Mouse (Mus musculus): ENCODE measurements around the gene Gm10142. TPM values are rescaled to one million over a fixed set of nuclear protein-coding genes. Genes with fewer than 3 reads are reported as not detected.
"Not testable (repeated sequence)": the region's sequence is repeated elsewhere in the genome, so short reads cannot be mapped to it uniquely, and the experiment has no call there.

The Gm10142 gene
- polyA plus RNA-seq, 1 experiment from 2014 or later = not detected

DNA sequence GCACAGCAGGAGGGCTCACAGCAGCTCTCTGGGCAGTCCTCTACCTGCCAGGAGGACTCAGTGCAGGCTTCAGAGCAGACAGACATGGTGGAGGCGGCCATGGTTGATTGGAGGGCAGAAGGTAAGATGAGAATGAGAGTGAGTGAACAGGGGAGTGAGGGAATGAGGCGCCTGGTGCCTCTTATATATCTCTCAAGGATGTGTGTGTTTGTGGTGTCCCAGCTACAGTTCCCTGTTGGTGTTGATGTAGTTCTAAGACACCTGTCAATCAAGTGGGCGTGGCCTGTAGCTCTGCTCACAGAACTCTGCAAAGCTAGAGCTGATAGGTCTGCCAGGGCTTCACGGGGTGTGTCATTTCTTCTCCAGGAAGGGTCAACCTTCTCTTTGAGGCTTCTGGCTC, 18.5 kb upstream of the Gm10142 start, which contains the start of gene Gm9508:
Gene Gm9508, minus strand, starts transcription at position 101 of the 400 bp plus-strand sequence.
- WGBS = 27% methylated on average over 4 of the region's 4 CpGs
- no peak within 1 kb of the TSS for H3K4me2 ChIP-seq
- ATAC-seq (ENCODE audit: borderline replicate concordance, extremely low read depth, low FRiP score, low TSS enrichment) = no peak
- no peaks in the 10 kb centered on the region for H3K27me3 ChIP-seq
- no peaks in the 10 kb centered on the region for H3K36me3 ChIP-seq
- H3K4me3 ChIP-seq = no peak within 1 kb of the TSS
- H3K9ac ChIP-seq = no peak within 1 kb of the TSS
- no peak within 1 kb of the TSS for H3K27ac ChIP-seq
- H3K4me1 ChIP-seq = no peaks in the 10 kb centered on the region
- no peaks in the 10 kb centered on the region for H3K9me3 ChIP-seq

DNA sequence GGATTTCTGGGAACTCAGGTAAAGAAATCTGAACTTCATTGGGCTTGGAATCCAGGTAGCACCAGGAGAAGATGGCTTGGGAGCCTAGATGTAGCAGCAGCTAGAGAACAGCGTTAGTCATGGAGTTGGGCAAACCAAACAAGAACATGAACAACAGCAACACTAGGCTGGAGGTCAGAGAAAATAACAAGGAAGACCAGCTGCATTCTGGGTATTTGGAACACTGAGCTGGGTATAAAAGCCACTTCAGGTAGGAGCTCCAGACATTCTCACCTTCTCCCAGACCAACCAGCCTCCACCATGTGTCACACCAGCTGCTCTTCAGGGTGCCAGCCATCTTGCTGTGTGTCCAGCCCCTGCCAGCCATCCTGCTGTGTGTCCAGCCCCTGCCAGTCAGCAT, 9.3 kb upstream of the Gm10142 start, which contains the start of gene Gm10272:
Gene Gm10272, plus strand, starts transcription at position 301 of the 400 bp plus-strand sequence.
- Histone ChIP-seq H3K36me3 (no peaks in the 10 kb centered on the region), H3K4me3 (no peak within 1 kb of the TSS), H3K9ac (no peak within 1 kb of the TSS), H3K27me3 (no peaks in the 10 kb centered on the region), H3K4me2 (no peak within 1 kb of the TSS), H3K27ac (no peak within 1 kb of the TSS), H3K4me1 (no peaks in the 10 kb centered on the region), H3K9me3 (no peaks in the 10 kb centered on the region)
- 96% methylated on average over 1 of the region's 1 CpGs for WGBS
- no peak for ATAC-seq (ENCODE audit: borderline replicate concordance, extremely low read depth, low FRiP score, low TSS enrichment)

DNA sequence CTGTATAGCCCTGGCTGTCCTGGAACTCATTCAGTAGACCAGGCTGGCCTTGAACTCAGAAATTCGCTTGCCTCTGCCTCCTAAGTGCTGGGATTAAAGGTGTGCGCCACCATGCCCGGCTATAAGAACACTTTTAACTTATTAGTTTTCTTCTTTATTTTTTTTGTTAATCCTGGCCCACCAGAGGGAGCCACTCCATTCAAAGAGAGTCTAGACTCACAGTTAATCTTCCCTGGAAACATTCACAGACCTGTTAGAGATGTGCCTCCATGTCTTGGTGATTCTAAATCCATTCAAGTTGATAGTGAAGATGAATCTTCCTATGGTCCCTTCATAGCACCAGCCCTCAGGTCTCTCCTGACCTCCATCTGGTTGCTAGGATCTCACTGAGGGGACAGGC, 5.8 kb upstream of the Gm10142 start:
- H3K4me1 ChIP-seq = no peaks in the 10 kb centered on the region
- no peaks in the 10 kb centered on the region for H3K36me3 ChIP-seq
- ATAC-seq (ENCODE audit: borderline replicate concordance, extremely low read depth, low FRiP score, low TSS enrichment) = no peak
- 77% methylated on average over 3 of the region's 3 CpGs for WGBS
- no peak overlapping the region for H3K4me2 ChIP-seq
- no peak overlapping the region for H3K4me3 ChIP-seq
- no peaks in the 10 kb centered on the region for H3K27me3 ChIP-seq
- no peak overlapping the region for H3K27ac ChIP-seq
- no peaks in the 10 kb centered on the region for H3K9me3 ChIP-seq
- no peak overlapping the region for H3K9ac ChIP-seq

DNA sequence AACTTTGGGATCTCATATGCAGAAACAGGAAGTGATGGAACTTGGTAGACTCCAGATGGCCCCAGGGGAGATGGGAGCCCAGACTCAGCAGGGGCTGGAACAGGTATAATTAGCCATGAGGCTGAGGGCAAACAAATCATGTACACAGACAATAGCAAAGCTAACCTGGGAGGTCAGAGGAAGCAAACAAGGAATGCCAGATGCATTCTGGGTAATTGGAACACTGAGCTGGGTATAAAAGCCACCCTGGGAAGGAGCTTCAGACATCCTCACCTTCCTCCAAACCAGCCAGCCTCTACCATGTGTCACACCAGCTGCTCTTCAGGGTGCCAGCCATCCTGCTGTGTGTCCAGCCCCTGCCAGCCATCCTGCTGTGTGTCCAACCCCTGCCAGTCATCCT, 4.5 kb upstream of the Gm10142 start, which contains the start of gene Gm10024:
Gene Gm10024, plus strand, starts transcription at position 301 of the 400 bp plus-strand sequence.
- H3K9ac ChIP-seq; H3K36me3 ChIP-seq; H3K9me3 ChIP-seq; H3K4me2 ChIP-seq; H3K4me1 ChIP-seq; H3K27me3 ChIP-seq; ATAC-seq (ENCODE audit: borderline replicate concordance, extremely low read depth, low FRiP score, low TSS enrichment); H3K4me3 ChIP-seq; H3K27ac ChIP-seq: not testable (repeated sequence)

DNA sequence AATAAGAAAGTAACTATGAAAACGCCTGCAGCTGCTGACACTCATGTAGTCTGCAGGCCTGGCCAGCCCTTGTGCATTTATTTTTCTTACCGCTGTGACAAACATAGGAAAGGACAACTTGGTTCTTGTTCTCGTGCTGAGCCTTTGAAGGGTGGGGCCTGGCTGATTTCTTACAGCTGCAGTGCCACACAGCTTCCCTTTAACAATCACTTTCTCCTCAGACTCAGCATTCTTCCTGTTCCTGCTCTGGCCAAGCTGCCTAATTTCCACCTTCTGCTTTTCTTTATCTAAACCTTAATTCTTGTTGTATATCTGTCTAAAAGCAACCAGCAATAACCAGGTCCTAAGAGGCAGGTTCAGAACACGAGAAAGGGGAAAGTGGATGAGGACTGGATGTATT, 1.9 kb upstream of the Gm10142 start:
- Histone ChIP-seq H3K27me3 (no peaks in the 10 kb centered on the region), H3K27ac (no peak overlapping the region), H3K4me2 (no peak overlapping the region), H3K4me3 (no peak overlapping the region), H3K4me1 (no peaks in the 10 kb centered on the region), H3K9ac (no peak overlapping the region), H3K36me3 (no peaks in the 10 kb centered on the region), H3K9me3 (no peaks in the 10 kb centered on the region)
- ATAC-seq (ENCODE audit: borderline replicate concordance, extremely low read depth, low FRiP score, low TSS enrichment) = no peak
- WGBS = 57% methylated on average over 4 of the region's 4 CpGs

DNA sequence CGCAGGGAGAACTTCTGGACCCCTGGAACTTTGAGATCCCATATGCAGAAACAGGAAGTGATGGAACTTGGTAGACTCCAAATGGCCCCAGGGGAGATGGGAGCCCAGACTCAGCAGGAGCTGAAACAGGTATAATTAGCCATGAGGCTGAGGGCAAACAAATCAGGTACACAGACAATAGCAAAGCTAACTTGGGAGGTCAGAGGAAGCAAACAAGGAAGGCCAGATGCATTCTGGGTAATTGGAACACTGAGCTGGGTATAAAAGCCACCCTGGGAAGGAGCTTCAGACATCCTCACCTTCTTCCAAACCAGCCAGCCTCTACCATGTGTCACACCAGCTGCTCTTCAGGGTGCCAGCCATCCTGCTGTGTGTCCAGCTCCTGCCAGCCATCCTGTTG, 4.7 kb downstream of the Gm10142 start, which contains the start of gene Krtap12-1:
Gene Krtap12-1, plus strand, starts transcription at position 301 of the 400 bp plus-strand sequence.
- H3K9ac ChIP-seq; H3K4me2 ChIP-seq; H3K4me3 ChIP-seq; H3K27ac ChIP-seq; H3K9me3 ChIP-seq; H3K4me1 ChIP-seq; H3K36me3 ChIP-seq; H3K27me3 ChIP-seq; ATAC-seq (ENCODE audit: borderline replicate concordance, extremely low read depth, low FRiP score, low TSS enrichment): not testable (repeated sequence)
- 86% methylated on average over 1 of the region's 1 CpGs for WGBS

DNA sequence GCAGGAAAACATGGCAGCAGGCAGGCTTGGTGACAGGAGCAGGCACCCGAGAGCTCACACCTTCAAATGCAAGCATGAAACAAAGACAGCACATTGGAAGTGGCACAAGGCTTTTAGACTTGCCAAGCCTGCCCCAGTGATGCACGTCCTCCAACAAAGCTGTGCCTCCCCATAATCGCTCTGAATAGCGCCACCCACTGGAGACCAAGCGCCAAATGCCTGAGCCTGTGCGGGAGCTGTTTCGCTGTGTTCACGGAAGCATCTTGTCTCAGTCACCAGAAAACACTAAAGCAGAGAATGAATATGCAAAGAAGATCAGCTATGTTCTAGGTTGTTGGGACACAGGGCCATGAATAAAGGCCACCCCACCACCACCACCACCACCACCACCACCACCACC, 9.2 kb downstream of the Gm10142 start:
- no peak for ATAC-seq (ENCODE audit: borderline replicate concordance, extremely low read depth, low FRiP score, low TSS enrichment)
- 72% methylated on average over 8 of the region's 8 CpGs for WGBS

DNA sequence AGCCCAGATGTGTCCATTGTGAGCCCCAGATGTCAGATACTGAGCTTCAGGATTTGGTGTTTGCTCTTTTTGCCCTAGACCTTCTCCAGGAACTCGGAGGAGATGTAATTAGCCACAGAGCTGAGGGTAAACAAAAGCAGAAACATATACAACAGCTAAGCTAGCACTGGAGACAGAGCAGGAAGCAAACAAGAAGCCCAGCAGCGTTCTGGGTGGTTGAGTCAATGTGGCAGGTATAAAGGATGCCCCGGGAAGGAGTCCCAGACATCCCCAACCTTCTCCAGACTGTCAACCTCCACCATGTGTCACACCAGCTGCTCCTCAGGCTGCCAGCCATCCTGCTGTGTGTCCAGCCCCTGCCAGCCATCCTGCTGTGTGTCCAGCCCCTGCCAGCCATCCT, 10.6 kb downstream of the Gm10142 start, which contains the start of gene Gm10100:
Gene Gm10100, plus strand, starts transcription at position 301 of the 400 bp plus-strand sequence.
- H3K4me1 ChIP-seq = no peaks in the 10 kb centered on the region
- H3K4me3 ChIP-seq = no peak within 1 kb of the TSS
- H3K27me3 ChIP-seq = no peaks in the 10 kb centered on the region
- no peak within 1 kb of the TSS for H3K4me2 ChIP-seq
- WGBS = 17% methylated on average over 3 of the region's 3 CpGs
- no peak within 1 kb of the TSS for H3K27ac ChIP-seq
- no peaks in the 10 kb centered on the region for H3K9me3 ChIP-seq
- no peaks in the 10 kb centered on the region for H3K36me3 ChIP-seq
- no peak for ATAC-seq (ENCODE audit: borderline replicate concordance, extremely low read depth, low FRiP score, low TSS enrichment)
- H3K9ac ChIP-seq = no peak within 1 kb of the TSS

More for the DNA sequence above, 9.2 kb downstream of the Gm10142 start:
- H3K4me2 ChIP-seq = no peak overlapping the region
- H3K9ac ChIP-seq = no peak overlapping the region
- H3K36me3 ChIP-seq = no peaks in the 10 kb centered on the region
- H3K27me3 ChIP-seq = no peaks in the 10 kb centered on the region
- no peaks in the 10 kb centered on the region for H3K4me1 ChIP-seq
- no peaks in the 10 kb centered on the region for H3K9me3 ChIP-seq
- no peak overlapping the region for H3K27ac ChIP-seq
- H3K4me3 ChIP-seq = no peak overlapping the region

DNA sequence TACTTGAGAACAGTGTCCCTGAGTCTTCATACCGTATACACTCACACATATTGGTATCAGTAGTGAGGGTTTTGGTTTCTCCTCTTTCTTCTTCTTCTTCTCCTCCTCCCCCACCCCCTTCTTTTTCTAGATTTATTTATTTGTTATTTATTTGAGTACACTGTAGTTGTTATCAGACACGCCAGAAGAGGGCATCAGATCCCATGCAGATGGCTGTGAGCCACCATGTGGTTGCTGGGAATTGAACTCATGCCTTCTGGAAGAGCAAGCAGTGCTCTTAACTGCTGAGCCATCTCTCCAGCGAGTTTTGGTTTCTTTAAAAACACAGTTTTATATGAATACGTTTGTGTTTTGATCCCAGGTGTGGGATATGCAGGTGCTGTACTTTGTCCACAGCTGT, 12.7 kb downstream of the Gm10142 start:
- no peak overlapping the region for H3K4me3 ChIP-seq
- 54% methylated on average over 4 of the region's 4 CpGs for WGBS
- no peaks in the 10 kb centered on the region for H3K27me3 ChIP-seq
- no peak overlapping the region for H3K27ac ChIP-seq
- H3K4me1 ChIP-seq = no peaks in the 10 kb centered on the region
- H3K9ac ChIP-seq = no peak overlapping the region
- no peak overlapping the region for H3K4me2 ChIP-seq
- H3K36me3 ChIP-seq = no peaks in the 10 kb centered on the region
- H3K9me3 ChIP-seq = no peaks in the 10 kb centered on the region
- ATAC-seq (ENCODE audit: borderline replicate concordance, extremely low read depth, low FRiP score, low TSS enrichment) = no peak

DNA sequence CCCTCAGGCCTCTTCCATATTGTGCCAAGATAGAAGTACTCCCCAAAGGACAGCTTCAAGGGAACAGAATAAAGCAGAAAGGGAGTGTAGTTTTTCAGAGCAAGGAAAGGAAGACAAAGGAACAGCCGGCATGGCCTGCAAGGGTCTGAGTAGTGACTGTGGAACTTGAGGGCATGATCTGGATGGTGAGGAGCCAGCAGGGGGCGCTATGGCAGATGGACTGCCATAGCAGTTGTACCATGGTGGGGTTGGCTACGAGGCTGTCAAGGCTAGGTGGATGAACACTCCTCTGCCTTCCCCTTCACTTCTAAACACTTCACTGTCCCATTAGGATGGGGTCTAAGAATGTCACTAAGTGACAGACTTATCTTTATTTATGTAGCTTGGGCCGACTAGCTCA, 13.6 kb downstream of the Gm10142 start:
- Histone ChIP-seq H3K4me1 (no peaks in the 10 kb centered on the region), H3K27ac (no peak overlapping the region), H3K9ac (no peak overlapping the region), H3K27me3 (no peaks in the 10 kb centered on the region), H3K4me3 (no peak overlapping the region), H3K9me3 (no peaks in the 10 kb centered on the region), H3K36me3 (no peaks in the 10 kb centered on the region), H3K4me2 (no peak overlapping the region)
- ATAC-seq (ENCODE audit: borderline replicate concordance, extremely low read depth, low FRiP score, low TSS enrichment) = no peak
- WGBS = 40% methylated on average over 4 of the region's 4 CpGs

DNA sequence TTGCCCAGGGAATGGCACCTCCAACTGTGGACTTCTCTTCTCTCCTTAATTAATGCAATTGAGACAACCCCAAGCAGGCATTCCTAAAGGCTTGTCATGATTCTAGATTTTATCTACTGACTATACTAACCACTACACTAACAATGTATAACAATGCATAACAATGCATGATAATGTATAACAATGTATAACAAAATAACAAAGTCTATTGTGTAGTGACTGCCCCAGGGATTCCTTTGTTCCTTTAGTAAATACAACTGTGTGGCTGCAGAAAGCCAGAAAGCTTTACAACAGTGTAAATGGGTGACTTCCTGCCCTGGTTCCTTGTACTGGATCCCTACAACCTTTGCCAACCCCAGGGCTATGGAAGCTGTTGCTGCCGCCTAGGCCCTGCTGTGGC, 20.3 kb downstream of the Gm10142 start:
- H3K9ac ChIP-seq = no peak overlapping the region
- 82% methylated on average over 1 of the region's 1 CpGs for WGBS
- H3K27ac ChIP-seq = no peak overlapping the region
- H3K4me1 ChIP-seq = no peaks in the 10 kb centered on the region
- no peaks in the 10 kb centered on the region for H3K9me3 ChIP-seq
- H3K27me3 ChIP-seq = no peaks in the 10 kb centered on the region
- no peak overlapping the region for H3K4me3 ChIP-seq
- H3K4me2 ChIP-seq = no peak overlapping the region
- no peaks in the 10 kb centered on the region for H3K36me3 ChIP-seq
- no peak for ATAC-seq (ENCODE audit: borderline replicate concordance, extremely low read depth, low FRiP score, low TSS enrichment)

DNA sequence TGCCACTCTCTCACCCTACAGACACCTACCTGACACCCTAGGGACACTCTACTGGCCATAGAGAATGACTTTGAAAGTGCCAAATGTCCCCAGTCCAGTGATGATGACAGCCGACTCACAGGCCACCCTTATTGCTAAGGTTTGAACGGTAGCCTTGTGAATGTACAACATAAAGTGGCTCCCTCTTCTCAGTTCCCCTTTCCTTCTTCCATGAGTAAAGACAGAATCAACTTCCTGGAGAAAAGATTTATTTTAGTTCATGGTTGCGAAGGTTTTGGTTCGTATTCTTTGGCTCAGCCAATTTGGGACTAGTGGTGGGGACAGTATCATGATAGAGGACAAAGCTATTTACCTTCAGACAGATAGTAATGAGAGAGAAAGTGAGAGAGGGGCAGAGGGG, 23.3 kb downstream of the Gm10142 start:
- WGBS = 76% methylated on average over 4 of the region's 4 CpGs
- no peak for ATAC-seq (ENCODE audit: borderline replicate concordance, extremely low read depth, low FRiP score, low TSS enrichment)

More for the DNA sequence above, 23.3 kb downstream of the Gm10142 start:
- no peaks in the 10 kb centered on the region for H3K36me3 ChIP-seq
- no peak overlapping the region for H3K4me2 ChIP-seq
- H3K9me3 ChIP-seq = no peaks in the 10 kb centered on the region
- no peaks in the 10 kb centered on the region for H3K27me3 ChIP-seq
- H3K9ac ChIP-seq = no peak overlapping the region
- no peaks in the 10 kb centered on the region for H3K4me1 ChIP-seq
- H3K27ac ChIP-seq = no peak overlapping the region
- H3K4me3 ChIP-seq = no peak overlapping the region

Measured in lung, embryonic 15.5 days (tissue).